Mouse (Mus musculus) adrenal gland, postnatal 14 days (tissue): ENCODE measurements around the gene Zfp511. TPM values are rescaled to one million over a fixed set of nuclear protein-coding genes. Genes with fewer than 3 reads are reported as not detected.

Experiments used
- microRNA-seq, 2 experiments: library from miRNA; unstranded; fragments of <30 nt; microRNA quantifications; one replicate each; pipeline ENCODE4 v1.2.0; 2021
- total RNA-seq: library from RNA; stranded (reverse); gene quantifications from 2 replicates; pipeline ENCODE4 v1.2.3, GENCODE M21; 2021

Zfp511 gene
- total RNA-seq, 1 experiment from 2014 or later, result 16.3 TPM

Small RNA genes within 50 kb of the gene (microRNA-seq; reads per million reads assigned to microRNA genes)
- gene Mir7062, result 0 to 1.1 reads per million in 2 experiments

Other genes with a start within 250 kb of the Zfp511 start
- 2.9 and 3.6 TPM in 2 replicates for gene Adgra1, start 202.2 kb upstream of the Zfp511 start, total RNA-seq
- 0.63 and 0.71 TPM in 2 replicates for gene Kndc1, start 141.7 kb upstream of the Zfp511 start, total RNA-seq
- gene Utf1, start 92.6 kb upstream of the Zfp511 start, total RNA-seq, result not detected in 2 replicates
- not detected in 2 replicates for gene 6430531B16Rik, start 57.6 kb upstream of the Zfp511 start, total RNA-seq
- gene Adam8, start 43.8 kb upstream of the Zfp511 start, total RNA-seq, result 1.5 and 3.0 TPM in 2 replicates
- gene Tubgcp2, start 278 bp downstream of the Zfp511 start, total RNA-seq, result 27.2 and 28.0 TPM in 2 replicates
- not detected in 2 replicates for gene Msx3, start 12.7 kb downstream of the Zfp511 start, total RNA-seq
- 6.8 and 7.7 TPM in 2 replicates for gene Caly, start 46.2 kb downstream of the Zfp511 start, total RNA-seq
- not detected in 2 replicates for gene Prap1, start 57.0 kb downstream of the Zfp511 start, total RNA-seq
- gene Fuom, start 66.0 kb downstream of the Zfp511 start, total RNA-seq, result 70.4 and 79.8 TPM in 2 replicates
- 20.8 and 23.6 TPM in 2 replicates for gene Paox, start 79.4 kb downstream of the Zfp511 start, total RNA-seq
- 536 and 571 TPM in 2 replicates for gene Echs1, start 80.1 kb downstream of the Zfp511 start, total RNA-seq
- 41.3 and 48.7 TPM in 2 replicates for gene Mtg1, start 101.2 kb downstream of the Zfp511 start, total RNA-seq
- 0.67 and 1.4 TPM in 2 replicates for gene Sprn, start 118.5 kb downstream of the Zfp511 start, total RNA-seq
- not detected in 2 replicates for gene Olfr522, start 128.4 kb downstream of the Zfp511 start, total RNA-seq
- not detected in 2 replicates for gene Olfr523, start 136.8 kb downstream of the Zfp511 start, total RNA-seq
- gene Olfr524, start 169.6 kb downstream of the Zfp511 start, total RNA-seq, result not detected in 2 replicates
- 0.15 TPM in 1 of 2 replicates, not detected in the other for gene Cd163l1, start 181.9 kb downstream of the Zfp511 start, total RNA-seq
- gene 5830411N06Rik, start 210.9 kb downstream of the Zfp511 start, total RNA-seq, result 0.30 TPM in 1 of 2 replicates, not detected in the other